Mouse (Mus musculus) C2C12 (cell line): ENCODE measurements around the gene Nme7. TPM values are rescaled to one million over a fixed set of nuclear protein-coding genes. Genes with fewer than 3 reads are reported as not detected.

Source experiments
- H3K27me3 ChIP-seq: one replicate; pipeline ENCODE4 v1.6.1; 2011; ENCODE audit not compliant: control insufficient read depth, insufficient read depth, insufficient read length
- H3K36me3 ChIP-seq: one replicate; pipeline ENCODE4 v1.6.1; 2011; ENCODE audit not compliant: control insufficient read depth, insufficient read depth
- H3K4me3 ChIP-seq: one replicate; pipeline ENCODE4 v1.5.1; 2011; ENCODE audit warnings: mild to moderate bottlenecking, control low read depth; ENCODE audit not compliant: poor library complexity, insufficient read depth, severe bottlenecking
- H3K79me2 ChIP-seq: one replicate; pipeline ENCODE4 v1.6.1; 2011; ENCODE audit not compliant: control insufficient read depth, insufficient read depth
- H3K79me3 ChIP-seq: one replicate; pipeline ENCODE4 v1.6.1; 2011; ENCODE audit warnings: low read depth, control low read depth
- H3ac ChIP-seq: one replicate; pipeline ENCODE3; 2011; ENCODE audit warnings: low read depth; ENCODE audit not compliant: control insufficient read depth, insufficient read length
- CEBPB ChIP-seq: IDR thresholded peaks from one replicate; pipeline ENCODE4 v1.6.1; 2011; ENCODE audit warnings: low read depth, mild to moderate bottlenecking, control low read depth, moderate library complexity
- CTCF ChIP-seq: IDR thresholded peaks from one replicate; pipeline ENCODE4 v1.5.1; 2011; ENCODE audit not compliant: control insufficient read depth, insufficient read depth, insufficient read length
- FOSL1 ChIP-seq: IDR thresholded peaks from one replicate; pipeline ENCODE4 v1.8.0; 2011; ENCODE audit warnings: mild to moderate bottlenecking, low read length; ENCODE audit not compliant: poor library complexity, insufficient read depth, severe bottlenecking
- MAX ChIP-seq: IDR thresholded peaks from one replicate; pipeline ENCODE4 v1.6.1; 2011; ENCODE audit warnings: mild to moderate bottlenecking, control low read depth
- MYOD1 ChIP-seq: IDR thresholded peaks from one replicate; pipeline ENCODE4 v1.6.1; 2011; ENCODE audit warnings: low read depth; ENCODE audit not compliant: control insufficient read depth, insufficient read length
- MYOG ChIP-seq: IDR thresholded peaks from one replicate; pipeline ENCODE4 v1.6.1; 2011; ENCODE audit not compliant: control insufficient read depth, insufficient read length; ENCODE audit errors: extremely low read depth
- USF1 ChIP-seq: IDR thresholded peaks from one replicate; pipeline ENCODE4 v1.6.1; 2011; ENCODE audit warnings: low read depth, mild to moderate bottlenecking, control low read depth, moderate library complexity
- polyA plus RNA-seq: library from polyadenylated mRNA; unstranded; fragments of >200 nt; fragmentation: generic; extraction: Trizol; gene quantifications from one replicate; pipeline ENCODE4 v1.2.1, GENCODE M21; 2012; ENCODE audit warnings: missing spikeins

Nme7 gene
- polyA plus RNA-seq, 1 experiment: 19.0 TPM

DNA sequence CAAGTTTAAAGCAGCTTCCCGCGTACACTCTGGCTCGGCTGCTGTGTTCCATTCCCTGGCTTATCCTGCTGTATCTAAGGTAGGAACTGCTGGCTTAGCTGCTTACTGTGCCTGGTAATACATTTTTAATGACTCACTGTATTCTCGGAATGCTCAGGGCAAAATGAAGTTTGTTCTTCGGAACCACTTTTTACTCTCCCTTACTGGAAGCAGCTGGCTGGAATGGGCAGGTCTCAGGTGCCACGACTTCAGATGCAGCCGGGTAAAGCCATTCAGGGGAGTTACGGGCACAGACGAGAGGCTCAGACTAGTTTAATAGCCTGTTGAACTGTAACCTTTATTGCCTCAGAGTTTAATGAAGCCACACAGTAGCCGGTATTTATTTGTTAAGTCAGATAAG is 17.5 kb downstream of the Nme7 start:
- no peak for TF ChIP-seq FOSL1
- no peak for TF ChIP-seq CEBPB
- TF ChIP-seq MYOD1: no peak
- TF ChIP-seq MAX: no peak
- TF ChIP-seq MYOG: no peak
- TF ChIP-seq USF1: no peak
- no peak for TF ChIP-seq CTCF
- Histone ChIP-seq H3K36me3 (peaks cover 4% of the 10 kb centered on the region), H3ac (no peak overlapping the region), H3K79me2 (no peaks in the 10 kb centered on the region), H3K4me3 (no peak overlapping the region), H3K27me3 (no peaks in the 10 kb centered on the region), H3K79me3 (no peaks in the 10 kb centered on the region)

DNA sequence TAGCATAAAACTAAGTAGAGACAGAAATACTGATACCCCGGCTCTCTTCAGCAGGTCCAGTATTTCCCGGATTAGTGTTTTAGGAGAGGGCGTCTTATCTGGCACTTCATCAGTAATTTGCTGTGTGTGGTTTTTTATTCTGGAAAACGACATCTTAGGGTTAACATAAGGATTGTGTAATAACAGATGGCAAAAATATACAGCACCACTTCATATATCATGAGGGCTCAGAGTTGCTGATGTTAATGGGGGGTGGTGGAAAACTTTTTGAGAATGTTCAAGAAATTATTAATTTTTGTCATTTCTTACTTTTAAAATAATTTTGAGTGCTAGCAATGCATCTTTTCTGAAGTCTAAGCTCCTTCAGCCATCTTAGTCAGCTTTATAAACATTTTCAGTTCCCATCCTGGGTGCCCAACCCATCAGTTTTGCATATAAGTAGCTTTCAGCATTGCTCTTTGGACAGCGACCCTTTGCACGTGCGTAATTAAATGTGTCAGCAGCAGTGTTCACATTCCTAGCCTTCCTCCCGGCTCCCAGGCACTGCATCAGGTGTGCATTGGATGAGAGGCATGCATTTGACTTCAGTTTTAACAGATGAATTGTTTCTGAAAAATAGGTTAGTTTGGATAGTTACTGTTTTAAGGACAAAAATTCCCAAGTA is 19.2 kb downstream of the Nme7 start:
- Histone ChIP-seq H3ac (no peak overlapping the region), H3K4me3 (no peak overlapping the region), H3K79me3 (no peaks in the 10 kb centered on the region), H3K36me3 (no peaks in the 10 kb centered on the region), H3K79me2 (no peaks in the 10 kb centered on the region), H3K27me3 (no peaks in the 10 kb centered on the region)
- TF ChIP-seq CEBPB (no peak), CTCF (no peak)

DNA sequence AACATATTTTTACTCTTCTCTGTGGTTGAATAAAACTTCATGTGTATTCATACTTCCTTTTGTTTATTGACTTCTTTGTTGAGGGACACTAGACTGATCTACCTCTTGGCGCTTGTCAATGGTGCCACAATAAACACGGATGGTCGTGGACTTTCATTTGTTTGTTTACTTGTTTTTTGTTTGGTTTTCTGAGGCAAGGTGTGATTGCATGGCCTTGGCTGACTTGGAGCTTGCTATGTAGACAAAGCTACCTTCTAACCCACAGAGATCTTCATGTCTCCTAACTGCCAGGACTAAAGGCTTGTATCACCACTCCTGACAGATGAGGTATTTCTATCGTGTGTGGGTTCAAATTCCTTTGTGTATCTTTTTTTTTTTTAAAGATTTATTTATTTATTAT is 20.3 kb downstream of the Nme7 start:
- Histone ChIP-seq H3K79me3 (no peaks in the 10 kb centered on the region), H3K27me3 (no peaks in the 10 kb centered on the region), H3K36me3 (no peaks in the 10 kb centered on the region), H3ac (no peak overlapping the region), H3K4me3 (no peak overlapping the region), H3K79me2 (no peaks in the 10 kb centered on the region)
- TF ChIP-seq USF1 (no peak), FOSL1 (no peak), CEBPB (no peak), MAX (no peak), MYOD1 (no peak), MYOG (no peak), CTCF (no peak)

DNA sequence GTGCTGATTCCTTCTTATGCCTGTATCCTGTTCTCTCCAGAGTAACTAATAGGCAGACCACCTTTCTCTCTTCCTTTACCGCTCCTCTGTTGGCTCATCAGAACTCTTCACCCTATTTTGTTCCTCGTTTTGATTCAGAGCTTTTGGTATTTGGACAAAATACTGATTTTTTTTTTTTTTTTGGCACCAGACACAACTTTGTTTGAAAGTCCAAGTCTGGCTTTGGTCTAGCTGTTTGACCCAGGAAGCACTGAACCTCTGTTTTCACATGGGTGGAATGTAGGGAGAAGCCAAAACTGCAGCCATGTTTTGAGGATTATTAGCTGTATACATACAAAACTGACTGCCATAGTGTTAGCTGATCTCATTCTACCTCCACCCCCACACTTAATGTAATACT is 21.0 kb downstream of the Nme7 start:
- Histone ChIP-seq H3K36me3 (no peaks in the 10 kb centered on the region), H3K79me3 (no peaks in the 10 kb centered on the region), H3K79me2 (no peaks in the 10 kb centered on the region), H3K4me3 (no peak overlapping the region), H3ac (no peak overlapping the region), H3K27me3 (no peaks in the 10 kb centered on the region)
- TF ChIP-seq CEBPB: no peak
- TF ChIP-seq MYOD1: no peak
- TF ChIP-seq MYOG: no peak
- TF ChIP-seq CTCF: no peak
- no peak for TF ChIP-seq FOSL1
- TF ChIP-seq MAX: no peak
- TF ChIP-seq USF1: no peak

DNA sequence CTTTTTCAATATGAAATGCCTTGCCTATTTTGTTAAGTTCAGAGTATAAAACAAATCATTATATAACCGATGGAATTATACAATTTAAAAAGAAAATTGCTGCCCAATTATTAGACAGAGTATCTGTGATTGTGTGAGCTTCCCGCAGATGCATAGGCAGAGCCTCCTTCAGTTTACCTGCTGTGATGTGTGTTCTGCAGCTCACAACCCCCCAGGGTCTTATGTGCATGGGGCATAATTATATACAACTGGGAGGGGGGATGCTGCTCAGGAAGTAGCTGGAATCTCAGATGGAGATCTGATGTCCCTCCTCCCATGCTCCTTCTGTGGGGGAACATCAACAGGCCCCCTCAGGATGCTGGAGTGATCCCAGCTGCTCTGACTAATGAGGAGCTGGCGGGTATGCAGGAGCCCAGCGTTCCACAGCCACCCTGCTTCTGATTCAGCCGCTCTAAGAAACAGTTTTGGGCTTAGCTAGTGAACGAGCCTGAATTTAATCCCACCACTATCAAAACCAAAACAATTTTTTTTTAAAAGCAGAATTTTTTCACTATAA is 22.8 kb downstream of the Nme7 start:
- Histone ChIP-seq H3K27me3 (no peaks in the 10 kb centered on the region), H3K79me2 (no peaks in the 10 kb centered on the region), H3K36me3 (no peaks in the 10 kb centered on the region), H3K79me3 (no peaks in the 10 kb centered on the region), H3ac (no peak overlapping the region), H3K4me3 (no peak overlapping the region)
- TF ChIP-seq USF1: no peak
- TF ChIP-seq CTCF: no peak
- no peak for TF ChIP-seq MAX

DNA sequence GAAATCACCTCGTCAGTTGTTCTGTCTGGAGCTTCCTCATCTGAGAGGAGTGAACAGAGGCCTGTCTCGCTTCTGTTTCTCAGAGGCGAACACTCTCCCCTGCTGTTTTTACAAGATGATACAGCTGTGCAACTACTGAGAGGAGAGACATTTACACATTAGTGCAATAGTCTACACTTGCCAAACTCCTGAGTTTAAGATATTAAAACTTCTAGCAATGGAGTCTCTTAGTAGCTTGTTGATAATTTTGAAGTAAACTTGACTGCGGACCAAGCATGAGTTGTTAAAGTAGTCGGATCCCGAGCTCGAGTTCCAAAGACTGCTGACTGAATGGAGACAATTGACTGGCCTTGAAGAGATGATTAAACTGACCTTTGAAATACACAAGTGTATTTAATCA is 23.8 kb downstream of the Nme7 start:
- TF ChIP-seq MYOG (no peak), CEBPB (no peak), USF1 (no peak), MAX (no peak), CTCF (no peak), MYOD1 (no peak), FOSL1 (no peak)
- H3K79me3 ChIP-seq: no peaks in the 10 kb centered on the region
- H3K36me3 ChIP-seq: no peaks in the 10 kb centered on the region
- no peaks in the 10 kb centered on the region for H3K79me2 ChIP-seq
- H3K27me3 ChIP-seq: no peaks in the 10 kb centered on the region
- no peak overlapping the region for H3K4me3 ChIP-seq
- H3ac ChIP-seq: no peak overlapping the region
